Mouse (Mus musculus): ENCODE data around the gene Srsf10.
A peak's percentile ranks its signal among the peaks of the same experiment; 100 is the strongest.

The Srsf10 gene

DNA sequence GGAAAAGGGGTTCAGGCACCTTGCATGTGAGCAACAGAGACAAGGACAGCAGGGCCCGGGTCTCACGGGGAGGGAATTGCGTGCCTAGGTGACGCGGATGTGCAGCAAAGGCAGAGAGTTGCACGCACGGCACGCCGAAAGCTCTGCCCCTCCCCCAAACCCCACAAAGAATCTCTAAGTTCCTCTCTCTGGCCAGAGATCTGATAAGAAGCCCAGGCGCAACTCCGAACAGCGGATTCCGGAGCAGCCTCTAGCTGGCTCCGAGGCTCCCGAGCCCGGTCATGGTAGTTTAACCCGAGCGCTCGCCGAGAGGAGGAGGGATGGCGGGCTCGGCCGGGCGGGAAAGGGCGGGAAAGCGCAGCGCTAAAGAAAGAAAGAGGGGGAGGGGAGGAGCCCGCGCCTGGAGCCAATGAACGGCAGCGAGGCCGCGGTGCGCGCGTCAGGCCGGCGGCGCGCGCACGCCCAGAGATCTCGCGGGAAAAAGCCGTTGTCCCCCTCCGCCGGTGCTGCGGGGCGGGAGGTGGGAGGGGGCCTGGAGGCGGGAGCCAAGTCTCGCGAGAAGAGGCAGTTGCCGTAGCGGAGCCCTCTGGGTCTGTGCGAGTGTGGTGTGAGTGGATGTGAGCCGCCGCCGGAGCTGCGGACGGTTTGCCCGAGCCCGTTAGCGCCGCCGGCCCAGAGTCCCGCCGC, at the start of gene Srsf10:
Gene Srsf10 (plus strand): TSS at position 212 of the 687 bp plus-strand sequence.
- DNase-seq, result peak; percentile 96 to 99

DNA sequence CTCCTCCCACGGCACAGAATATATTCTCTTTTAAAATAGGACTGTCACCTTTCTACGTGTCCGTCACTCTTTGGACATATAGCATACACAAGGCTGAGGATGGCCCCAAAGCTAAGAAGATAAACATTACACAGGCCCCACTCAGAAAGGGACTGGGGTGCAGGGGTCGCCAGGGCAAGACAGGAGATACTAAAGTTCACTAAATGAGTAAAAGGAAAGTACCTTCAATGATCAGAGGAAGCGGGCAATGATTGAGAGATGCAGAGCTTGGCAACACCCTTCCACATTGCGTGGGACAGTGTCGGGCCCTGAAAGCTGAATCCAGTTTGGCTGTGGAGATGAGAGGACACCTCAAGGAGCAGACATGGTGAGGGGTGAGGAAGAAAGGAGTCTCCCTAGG, 40.7 kb upstream of the Srsf10 start:
- DNase-seq, result no peak

DNA sequence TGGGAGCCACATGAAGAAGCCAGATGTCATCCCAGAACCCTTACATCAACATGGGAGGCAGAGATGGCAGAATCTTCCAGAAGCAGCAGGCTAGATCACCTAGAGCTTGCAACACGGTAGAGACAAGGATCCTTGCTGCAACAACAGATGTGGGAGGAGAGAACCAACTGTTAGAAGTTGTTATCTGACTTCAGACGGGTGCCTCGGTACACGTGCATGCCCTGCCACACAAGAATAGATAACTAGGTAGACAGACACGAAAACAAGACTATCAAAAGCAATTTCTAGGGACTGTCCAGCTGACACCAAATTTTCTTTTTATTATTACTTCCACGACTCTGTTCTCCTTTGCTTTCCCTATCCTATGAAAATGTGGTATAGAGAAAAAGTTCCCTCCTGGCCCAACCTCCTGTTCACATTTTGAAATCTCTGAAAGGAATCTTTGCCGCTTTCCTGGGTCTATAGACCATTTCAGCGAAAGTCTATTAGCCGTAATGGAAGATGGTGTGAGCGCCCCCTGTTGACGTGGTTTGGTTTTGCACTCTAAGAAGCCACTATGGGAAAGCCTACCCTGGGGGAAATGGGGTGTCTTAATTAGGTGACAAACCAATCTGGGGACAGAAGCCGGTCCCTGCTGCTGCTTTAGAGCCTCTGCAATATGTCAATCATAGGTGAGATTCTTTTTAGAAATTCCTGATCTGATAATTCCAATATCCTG, 38.5 kb upstream of the Srsf10 start:
- DNase-seq, result peak; percentile 65

DNA sequence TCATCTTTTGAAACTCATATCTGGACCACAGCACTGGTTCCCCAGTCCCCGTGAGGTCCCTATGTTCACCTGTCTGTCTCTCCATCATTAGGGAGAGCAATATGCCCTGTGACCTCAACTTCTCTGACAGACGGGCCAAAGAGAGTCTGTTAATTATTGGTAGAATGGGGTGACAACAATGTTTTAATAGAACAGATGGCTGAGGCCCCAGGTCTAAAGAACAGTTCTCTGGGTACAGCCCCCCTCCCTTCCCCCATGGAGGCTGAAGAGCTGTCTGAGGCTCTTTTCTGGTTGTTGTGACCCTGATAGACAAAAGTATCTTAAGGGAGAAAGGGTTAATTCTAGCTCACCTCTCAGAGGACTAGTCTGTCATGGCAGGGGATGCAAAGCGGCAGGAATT, 37.2 kb upstream of the Srsf10 start:
- DNase-seq, result no peak

DNA sequence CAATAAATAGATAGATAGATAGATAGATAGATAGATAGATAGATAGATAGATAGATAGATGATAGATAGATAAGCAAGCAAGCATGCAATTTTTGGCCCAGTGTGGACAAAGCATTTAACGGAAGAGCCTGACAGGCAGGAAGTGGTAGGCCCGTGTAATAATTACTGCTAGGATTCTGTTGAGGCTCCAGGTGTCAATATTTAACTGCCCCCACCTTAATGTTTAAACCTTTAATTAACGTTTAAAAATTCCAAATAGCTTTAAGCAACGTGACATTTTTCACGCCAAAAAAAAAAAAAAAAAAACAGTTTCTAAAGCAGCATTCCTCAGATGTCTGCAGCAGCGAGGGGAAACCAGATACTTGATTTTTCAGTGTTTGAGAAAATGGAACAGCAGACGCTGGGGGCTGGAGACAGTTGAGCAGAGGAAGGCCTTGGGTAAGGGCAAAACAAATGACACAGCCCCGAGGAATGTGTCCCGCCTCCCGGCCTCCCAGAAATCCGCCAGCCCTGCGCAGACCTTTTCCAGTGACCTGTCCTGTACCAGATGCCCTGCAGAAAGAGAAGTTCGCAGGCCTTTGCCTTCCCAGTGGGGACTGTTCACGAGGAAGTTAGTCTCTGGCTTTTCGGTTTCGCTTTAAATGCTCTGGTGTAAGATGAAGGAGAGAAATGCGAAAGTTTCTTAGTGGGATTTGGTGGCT, 35.6 kb upstream of the Srsf10 start:
- DNase-seq, result peak; percentile 67 to 80

DNA sequence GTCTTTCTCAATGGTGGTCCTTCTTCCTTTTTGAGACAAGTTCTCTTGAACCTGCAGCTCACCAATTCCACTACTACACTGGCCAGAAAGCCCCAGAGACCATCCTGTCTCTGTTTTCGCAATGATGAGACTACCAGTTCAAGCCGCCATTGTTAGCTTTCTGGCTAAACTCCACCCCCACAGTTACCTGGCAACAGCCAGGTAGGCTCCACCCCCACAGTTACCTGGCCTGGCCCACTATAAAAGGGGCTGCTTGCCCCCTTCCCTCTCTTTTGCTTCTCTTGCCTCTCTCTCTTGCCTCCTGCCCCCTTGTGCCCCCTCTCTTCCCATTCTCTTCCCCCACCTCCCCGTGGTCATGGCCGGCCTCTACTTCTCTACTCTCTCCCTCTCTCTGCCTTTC, 33.8 kb upstream of the Srsf10 start:
- no peak for DNase-seq

DNA sequence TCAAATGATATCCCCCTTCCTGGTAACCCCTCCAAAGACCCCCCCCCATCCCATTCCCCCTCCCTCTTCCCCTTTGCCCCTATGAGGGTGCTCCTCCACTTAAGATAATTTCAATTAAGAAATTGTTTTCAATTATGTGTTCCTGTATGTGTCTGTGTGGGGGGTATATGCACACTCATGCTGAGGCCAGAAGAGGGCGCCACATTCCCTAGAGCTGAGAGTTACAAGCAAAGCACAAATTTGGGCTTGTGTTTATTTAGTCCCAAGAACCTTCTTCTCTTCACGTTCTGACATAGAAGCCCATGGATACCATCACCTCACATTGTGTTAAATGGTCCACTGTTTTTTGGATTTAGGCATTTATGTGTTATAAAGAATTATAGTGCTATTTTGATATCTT, 32.2 kb upstream of the Srsf10 start:
- peak; percentile 71 to 75 for DNase-seq

DNA sequence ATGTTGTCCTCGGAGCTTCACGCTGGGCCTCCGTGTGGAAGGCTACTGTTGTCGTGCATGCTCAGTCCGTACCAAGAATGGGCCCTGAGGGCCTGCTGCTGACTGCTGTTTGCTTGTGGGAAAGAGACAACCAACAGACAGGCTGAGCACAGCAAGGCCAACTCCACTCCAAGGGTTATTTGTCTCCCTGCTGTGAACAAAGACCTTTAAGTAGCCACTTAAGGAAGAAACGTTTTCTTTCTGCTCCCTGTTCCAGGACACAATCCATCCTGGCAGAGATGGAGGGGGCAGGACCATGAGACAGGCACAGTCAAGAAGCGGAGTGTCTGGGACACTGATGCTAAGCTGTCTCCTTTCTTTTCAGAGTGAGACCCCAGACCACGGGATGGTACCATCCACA, 31.3 kb upstream of the Srsf10 start:
- DNase-seq, result no peak

DNA sequence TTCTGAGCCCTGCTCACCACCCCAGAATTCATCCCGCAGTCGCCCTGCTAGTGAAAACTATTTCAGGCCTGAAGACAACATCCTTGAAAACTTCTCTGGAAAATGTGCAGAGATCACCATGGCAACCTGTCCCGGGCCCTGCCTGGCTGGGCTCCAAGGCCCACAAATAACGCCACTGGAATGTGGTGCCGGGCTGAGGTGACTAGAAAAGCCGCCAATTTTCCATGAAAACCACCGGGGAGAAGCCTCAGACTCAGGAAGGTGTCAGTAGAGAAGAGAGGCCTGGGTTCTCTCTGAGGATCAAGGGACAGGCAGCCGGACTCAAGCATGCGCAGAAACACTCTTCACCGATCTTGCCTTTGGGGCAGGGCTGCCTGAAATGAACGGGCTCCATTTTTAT, 27.1 kb upstream of the Srsf10 start:
- peak; percentile 83 to 90 for DNase-seq

DNA sequence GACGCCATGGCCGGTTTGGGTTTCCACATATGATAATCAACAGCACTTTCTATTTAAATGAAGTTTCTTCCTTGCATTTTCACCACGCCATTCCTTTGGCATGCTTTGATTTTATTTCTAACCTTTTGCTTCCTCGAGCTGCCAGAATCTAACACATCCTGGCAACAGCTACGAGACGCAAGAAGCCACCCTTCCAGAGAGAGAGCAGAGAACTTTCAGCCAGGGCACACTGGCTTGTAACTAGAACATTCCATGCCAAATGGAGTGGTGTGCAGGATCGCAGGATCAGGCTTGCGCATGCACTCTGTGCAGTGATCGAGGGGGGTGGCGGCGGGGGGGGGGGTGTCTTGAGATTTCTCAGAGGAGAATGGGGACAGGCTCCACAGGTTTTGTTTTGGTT, 23.5 kb upstream of the Srsf10 start:
- DNase-seq, result peak; percentile 30 to 56

DNA sequence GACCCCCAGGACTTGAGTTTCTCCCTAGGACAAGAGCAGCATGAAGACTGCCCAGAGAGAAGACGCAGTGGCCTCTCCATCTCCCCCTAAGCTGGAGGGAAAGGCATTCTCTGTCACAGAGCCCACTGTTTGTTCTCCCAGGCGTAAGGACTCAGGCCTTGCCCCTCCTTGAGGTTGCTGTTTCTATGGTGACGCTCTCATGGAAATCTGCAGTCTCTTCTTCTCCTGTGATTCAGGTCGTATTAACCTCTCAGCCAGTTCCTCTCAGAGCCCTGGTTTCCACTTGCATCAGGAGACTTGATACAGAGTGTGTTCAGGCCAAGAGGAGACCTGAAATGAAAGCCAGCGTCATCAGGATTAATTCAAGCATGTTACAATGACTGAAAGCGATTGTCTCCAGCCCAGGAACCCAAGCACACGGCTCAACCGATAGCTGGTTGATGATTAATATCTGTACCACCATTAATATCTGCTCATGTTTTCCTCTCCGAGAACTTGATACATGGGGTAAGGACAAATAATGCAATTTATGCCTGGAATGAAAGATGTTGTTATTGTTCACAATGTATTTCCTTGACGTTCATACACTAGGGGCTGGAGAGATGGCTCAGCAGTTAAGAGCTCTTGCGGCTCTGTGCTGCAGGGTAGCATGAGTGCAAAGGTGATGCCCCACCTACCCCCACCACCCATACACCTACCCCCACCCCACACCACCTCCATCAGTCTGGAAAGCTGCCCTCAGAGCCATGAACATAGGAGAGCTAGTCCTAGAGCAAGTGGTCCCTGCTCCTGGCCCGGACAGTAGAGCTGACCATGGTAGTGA, 22.0 kb upstream of the Srsf10 start:
- no peak for DNase-seq

DNA sequence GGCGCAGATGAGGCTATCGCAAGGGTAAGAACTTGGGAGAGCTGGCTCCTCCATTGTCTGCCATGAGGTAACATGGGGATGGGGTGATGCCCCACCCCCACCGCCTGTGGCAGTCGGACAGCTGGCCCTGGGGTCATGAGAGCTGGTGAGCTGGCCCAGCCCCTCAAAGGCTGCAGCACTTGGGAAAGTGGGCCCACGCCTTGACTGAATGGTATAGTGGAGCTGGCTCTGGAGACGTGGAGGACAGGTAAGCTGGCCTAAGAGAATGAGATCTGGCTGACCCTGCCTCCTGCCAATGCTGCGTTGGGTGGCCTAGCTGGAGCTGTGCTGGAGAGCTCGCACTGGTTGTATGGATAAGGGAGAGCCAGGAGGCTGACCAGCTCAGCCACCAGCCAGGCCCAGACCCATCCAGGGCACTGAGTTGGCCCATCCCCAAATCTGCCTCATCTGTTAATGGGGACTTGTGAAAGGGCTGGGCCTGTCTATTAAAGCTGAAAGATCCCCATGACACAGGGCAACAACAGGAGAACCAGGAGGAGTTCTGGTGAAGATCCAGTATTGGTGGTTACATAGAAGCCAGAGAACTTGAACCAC, 21.3 kb upstream of the Srsf10 start:
- no peak for DNase-seq

DNA sequence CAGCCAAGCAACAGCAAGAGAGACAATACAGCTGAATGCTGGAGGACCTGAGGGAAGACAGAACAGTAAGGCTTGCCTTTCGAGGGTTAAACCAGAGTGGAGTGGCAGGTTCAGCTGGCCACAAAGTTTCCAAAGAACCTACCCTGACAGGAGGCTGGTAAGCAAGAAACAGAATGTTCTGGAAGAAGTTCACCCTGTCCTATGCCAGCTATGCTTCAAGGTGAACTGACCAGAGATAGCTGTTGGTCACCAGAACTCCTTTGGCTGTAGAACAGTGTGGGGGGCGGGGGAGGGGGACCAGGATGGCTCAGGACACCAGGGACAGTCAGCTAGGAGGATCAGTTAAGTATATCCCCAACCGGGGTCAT, 16.6 kb upstream of the Srsf10 start:
- DNase-seq, result no peak

DNA sequence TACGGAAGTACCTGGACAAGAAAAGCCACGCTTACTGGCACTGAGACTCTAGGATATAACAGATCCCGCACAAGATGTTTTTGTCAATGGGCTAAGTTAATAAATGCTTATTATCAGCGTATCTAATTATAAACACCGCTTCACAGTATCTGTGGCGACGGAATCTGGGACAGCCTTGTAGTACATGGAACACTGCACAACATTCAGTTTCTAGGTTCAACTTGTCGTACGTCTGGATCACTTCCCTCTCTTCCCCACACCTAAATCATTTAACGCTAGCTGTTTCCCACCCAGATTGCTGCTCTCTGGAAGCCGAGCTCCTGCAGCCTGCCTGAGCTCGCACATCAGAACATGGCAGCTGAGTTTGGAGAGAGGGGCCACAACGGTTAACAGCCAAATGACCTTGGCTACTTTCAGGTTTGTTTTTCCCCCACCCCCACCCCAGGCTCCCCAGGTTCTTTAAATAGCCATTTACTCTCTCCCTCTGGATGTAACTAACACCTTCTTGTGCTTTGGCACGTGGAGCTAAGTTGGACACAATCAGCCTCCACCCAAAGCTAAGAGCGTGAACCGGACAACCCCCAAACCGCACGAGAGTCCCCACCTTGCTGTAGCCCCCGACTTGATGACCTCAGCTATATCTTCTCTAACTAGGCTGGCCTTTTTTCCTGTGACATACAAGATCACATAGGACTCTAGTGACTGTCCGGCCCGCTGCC, 16.1 kb upstream of the Srsf10 start:
- no peak for DNase-seq

DNA sequence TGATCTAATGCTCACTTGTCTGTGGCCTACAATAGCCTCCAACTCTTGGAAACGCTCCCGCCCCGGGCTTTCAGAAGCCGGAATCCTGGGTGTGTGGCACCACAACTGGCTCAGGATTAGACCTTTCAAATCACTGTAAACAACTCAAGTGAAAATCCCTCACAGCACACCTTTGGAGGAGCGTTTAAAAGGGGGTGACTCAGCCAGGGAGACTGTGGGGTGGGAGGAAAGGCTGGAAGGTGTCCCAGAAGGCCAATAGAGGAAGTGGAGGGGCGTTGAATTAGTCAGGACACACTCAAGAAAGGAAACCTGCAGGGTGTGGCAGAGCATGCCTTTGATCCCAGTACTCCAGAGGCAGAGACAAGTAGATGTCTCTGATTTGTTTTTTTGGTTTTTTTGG, 11.1 kb upstream of the Srsf10 start:
- no peak for DNase-seq

DNA sequence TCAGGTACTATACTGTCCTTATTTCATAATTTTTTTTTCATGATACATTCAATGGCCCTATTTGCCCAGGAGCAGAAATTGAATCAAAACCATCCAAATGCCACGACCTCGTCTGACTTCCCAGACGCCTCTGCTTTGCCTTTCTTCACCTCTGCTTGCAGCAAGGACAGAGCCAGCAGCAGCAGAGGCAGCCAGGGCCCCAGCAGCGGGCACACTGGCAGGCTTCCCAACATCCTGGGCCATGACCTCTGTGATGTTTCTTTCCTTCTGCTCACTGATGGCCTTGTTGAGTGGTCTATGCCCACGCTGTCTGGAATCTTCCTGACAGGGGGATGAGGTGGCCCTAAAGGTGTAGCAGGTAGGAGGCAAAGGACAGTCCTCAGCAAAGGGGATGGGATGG, 8.0 kb upstream of the Srsf10 start:
- DNase-seq, result no peak

DNA sequence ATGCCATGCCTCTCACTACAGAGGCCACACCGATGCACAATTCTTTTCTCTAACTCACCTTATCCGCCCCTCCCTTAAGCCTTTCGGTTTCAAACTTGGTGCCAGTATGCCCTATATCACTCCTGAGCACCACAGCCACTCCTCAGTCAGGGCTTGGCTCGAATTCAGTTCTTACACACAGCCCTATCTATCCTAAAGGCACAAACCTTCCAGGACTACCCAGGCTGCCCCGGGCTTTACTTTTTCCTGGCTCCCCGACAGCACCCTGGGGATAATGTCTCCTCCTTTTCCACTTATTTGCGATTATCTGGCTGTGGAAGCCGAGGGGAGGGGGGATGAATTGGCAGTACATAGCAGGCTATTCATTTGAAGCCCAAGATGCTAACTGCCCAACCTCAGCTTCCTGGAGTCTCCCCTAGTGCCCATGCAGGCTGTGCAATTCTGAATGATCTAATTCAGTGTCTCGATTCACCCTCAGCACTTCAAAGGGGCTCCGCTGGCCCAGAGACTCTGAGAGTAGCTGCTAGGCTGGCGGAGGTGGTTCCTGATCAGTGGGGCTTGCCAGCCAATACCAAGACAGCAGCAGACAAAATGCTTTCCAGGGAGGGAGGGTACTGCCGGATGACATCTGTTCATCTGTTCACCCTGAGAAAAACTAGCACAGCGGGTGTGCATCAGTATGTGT, 5.0 kb upstream of the Srsf10 start:
- DNase-seq, result no peak

DNA sequence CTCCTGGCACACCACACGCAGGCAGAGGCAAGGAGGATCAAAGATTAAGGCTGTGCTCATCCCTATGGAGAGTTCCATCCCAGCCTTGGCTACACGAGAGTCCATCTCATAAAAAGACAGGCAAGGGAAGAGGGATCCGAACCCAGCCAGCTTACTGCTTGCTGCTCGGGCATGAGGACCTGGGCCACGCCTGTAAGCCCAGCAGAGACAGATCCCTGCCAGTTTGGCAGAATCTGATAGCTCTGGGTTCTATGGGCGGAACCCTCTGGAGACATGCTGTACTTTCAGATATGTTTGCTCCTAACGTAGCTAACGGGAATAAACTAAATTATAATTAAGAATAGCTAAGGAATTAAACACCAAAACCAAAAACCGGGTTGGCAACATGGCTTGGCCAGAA, 3.6 kb upstream of the Srsf10 start:
- no peak for DNase-seq

DNA sequence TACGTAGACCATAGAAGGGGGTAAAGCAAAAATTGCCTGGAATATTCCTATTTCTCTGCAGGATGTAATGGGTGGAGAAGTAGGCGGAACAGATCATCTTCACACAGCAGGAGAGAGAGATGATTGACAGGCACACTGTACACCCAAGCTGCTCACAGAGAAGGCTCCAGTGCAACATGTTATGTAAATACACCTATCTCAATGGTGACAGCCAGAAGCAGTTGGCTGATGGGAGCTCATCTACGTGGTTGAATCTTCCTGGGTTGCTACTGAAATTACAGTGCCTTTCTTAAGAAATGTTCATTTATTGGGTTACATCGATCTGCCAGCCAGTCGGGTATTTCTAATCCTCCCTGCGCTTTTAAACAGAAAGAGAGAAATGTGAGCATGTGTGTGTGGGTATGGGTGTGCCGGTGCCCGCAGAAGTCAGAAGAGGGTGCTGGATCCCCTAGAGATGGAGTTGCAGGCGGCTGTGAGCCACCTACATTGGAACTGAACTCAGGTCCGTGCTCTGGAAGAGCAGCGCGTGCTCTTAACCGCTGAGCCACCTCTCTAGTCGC, 1.5 kb upstream of the Srsf10 start:
- DNase-seq, result no peak

DNA sequence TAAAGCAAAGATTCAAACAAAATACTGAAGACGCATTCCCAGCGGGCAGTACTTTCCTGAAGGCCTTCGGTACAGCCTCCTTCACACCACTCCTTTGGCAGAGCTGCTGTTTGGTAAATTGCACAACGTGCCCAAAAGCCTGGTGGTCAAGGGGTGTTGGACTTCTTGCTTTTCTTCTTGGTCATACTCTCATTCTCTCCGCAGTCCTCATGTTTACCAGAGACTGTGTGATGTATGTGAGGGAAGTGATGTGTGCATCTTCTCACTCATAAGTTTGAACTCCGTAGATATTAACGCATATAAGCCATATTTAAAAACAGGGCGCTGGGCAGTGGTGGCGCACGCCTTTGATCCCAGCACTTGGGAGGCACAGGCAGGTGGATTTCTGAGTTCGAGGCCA, 917 bp upstream of the Srsf10 start:
- no peak for DNase-seq

DNA sequence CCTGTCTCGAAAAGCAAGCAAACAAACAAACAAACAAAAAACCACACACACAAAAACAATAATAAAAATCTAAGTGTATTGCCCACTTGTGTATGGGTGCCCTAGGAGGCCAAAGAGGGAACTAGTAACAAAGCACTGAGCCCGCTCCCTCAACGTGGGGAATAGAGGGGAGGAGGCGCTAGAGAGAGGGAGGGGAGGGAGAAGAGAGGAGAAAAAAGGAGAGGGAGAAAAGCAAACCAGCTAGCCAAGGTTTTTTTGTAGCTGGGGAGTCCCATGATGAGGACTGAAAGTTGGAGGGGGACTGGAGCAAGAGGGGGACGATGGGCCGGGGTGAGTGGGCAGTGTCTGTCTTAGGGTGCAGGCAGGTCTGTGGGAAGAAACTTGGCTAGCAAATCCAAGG, 467 bp upstream of the Srsf10 start:
- peak in 1 of 2 experiments; percentile 58 for DNase-seq
